ENCODE assay signal across 2 mouse cellular contexts in the genomic region with DNA sequence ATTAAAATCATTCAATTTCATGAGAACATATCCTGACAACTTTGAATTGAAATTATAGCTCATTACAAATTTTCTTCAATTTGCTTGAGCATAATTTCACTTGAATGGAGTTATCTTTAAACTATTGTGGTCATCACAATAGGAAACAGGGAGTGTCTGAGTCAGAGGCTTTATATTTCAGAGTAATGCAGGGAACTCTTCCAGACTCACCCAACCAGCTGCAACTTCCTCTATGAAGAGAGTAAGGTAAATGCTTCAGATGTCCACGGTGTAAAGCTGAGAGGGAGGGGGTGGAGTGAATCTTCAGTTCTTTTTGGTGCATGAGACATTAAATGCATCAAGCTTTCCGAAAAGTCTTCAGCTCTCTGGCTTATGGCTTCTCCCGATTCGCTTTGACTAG.
TF ChIP-seq lines count a peak whose summit lies in the region.

No protein-coding gene starts in this region.

TF ChIP-seq in MEL, 35 proteins besides CTCF, POLR2A, EP300 and RAD21:
- no peak for TF ChIP-seq ETS1 (IDR thresholded peaks at IDR 0.05; ENCODE audit: low read depth, low read length)
- TF ChIP-seq POLR2AphosphoS5 (IDR thresholded peaks at IDR 0.05; ENCODE audit: borderline replicate concordance, low read depth, low read length): no peak
- no peak for TF ChIP-seq MAFK (IDR thresholded peaks at IDR 0.05; ENCODE audit: borderline replicate concordance, low read depth, low read length)
- TF ChIP-seq UBTF (IDR thresholded peaks at IDR 0.05; ENCODE audit: borderline replicate concordance, insufficient read depth, low read depth, low read length): no peak
- no peak for TF ChIP-seq BHLHE40 (IDR thresholded peaks at IDR 0.05; ENCODE audit: borderline replicate concordance, low read depth, low read length)
- TF ChIP-seq GABPA (IDR thresholded peaks at IDR 0.05; ENCODE audit: low read depth, low read length): no peak
- no peak for TF ChIP-seq SMC3 (IDR thresholded peaks at IDR 0.05; ENCODE audit: low read depth, low read length)
- no peak for TF ChIP-seq MYC (IDR thresholded peaks at IDR 0.05; ENCODE audit: low read depth, low read length)
- no peak for TF ChIP-seq GATA1 (IDR thresholded peaks at IDR 0.05; ENCODE audit: low read depth, low read length)
- no peak for TF ChIP-seq HCFC1 (IDR thresholded peaks at IDR 0.05; ENCODE audit: low read depth, low read length)
- TF ChIP-seq CHD2 (IDR thresholded peaks at IDR 0.05; ENCODE audit: low read length): no peak
- no peak for TF ChIP-seq KAT2A (conservative IDR thresholded peaks at IDR 0.05; ENCODE audit: low read depth, low read length)
TF ChIP-seq in MEL: peak in this region for 0.

TF ChIP-seq in myocyte, 11 proteins besides CTCF, POLR2A, EP300 and RAD21:
- TF ChIP-seq CEBPB (IDR thresholded peaks at IDR 0.05; ENCODE audit: insufficient read depth, poor library complexity, severe bottlenecking) (0 out of 2 replicates have a peak, but pooled peaks have one; percentile 19), SRF (IDR thresholded peaks at IDR 0.05; ENCODE audit: control insufficient read depth, insufficient read length, low read depth) (no peak), MAX (IDR thresholded peaks at IDR 0.05; ENCODE audit: low read depth) (no peak)
